Mouse (Mus musculus) thymus, postnatal 25 days (tissue): ENCODE results near the gene Npdc1.
"Not testable (repeated sequence)": the region's sequence is repeated elsewhere in the genome, so short reads cannot be mapped to it uniquely, and the experiment has no call there.

Experiments
- DNase-seq: peaks from one replicate; pipeline ENCODE4 v3.0.0; 2022

Gene Npdc1

DNA sequence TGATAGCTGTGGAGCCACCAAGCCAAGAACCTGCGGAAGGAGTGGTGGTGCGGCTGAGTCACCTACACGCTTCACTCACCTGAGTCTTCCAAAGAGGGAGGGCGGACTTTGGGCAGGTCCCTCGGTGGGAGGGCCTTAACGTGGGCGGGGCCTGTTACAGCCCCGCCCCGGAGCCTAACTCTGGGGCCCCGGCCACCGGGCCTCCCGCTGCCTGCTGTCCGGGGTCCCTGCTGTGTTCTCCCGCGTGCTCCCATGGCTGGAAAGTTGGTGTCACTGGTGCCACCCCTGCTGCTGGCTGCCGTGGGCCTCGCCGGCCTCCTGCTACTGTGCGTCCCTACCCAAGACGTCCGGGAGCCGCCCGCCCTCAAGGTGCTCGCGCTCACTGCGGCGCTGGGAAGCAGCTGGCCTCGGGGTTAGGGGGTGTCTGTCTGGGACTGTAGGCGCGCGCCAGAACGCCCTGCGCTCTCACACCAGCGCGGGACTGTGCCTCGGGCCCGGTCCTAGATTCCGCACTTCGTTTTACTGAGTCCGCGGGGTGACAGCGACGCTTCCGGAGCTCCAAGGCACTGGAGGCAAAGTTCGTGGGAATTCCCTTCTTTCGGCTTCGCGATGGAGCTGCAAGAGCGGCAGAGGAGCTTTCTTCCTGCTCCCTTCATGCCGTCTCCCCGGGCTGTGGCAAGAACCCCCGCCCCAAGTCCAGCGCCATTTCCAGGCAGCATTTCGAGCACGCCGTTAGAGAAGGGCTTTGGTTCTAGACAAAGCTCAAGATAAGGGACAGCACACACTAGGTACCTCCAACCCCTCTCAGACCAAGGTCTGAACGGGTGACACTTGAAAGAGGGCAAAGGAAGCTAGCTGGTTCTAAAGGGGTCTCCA lies 3.2 kb upstream of the Npdc1 start, which contains the start of gene Entpd2:
Gene Entpd2, plus strand, starts transcription at position 154 of the 876 bp plus-strand sequence.
- DNase-seq, result no peak

DNA sequence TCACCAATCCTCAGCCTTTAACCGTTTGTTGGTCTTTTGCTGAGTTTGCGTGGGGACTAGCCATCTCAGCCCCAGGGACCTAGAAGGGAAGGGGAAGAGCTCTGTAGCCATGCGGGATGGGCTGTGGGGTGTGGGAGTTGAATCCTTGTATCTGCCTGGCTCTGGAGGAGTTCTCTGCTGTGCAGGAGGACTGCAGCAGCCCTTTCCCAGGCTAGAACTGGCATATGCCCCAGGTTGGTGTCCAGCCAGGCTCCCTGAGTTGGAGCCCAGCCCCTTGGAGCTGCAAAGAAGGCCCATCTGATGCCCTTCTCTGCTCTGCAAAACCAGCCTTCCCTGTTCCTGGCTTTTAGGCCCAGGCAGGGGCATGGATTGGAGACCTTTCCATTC lies 2.6 kb upstream of the Npdc1 start:
- DNase-seq, result no peak

DNA sequence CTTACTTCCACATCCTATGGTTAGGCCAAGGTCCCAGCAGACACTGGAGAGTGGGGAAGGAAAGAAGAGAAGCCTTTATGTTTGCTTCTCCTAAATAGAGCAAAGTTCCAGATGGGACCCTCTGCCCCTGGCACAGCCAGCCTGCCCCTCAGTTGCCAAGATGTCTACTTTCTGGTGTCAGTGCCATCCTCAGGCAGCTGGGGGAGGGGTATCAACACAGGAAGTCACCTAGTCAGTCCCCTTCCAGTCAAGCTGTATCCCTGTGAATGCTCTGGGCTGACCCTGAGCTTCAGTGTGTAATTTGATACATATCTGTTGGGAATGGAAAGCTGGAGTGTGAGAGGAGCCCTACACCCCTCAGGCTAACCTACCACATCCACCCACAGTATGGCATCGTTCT lies 2.1 kb upstream of the Npdc1 start:
- no peak for DNase-seq

- no peak for DNase-seq
These were observed 1.1 kb upstream of the Npdc1 start for GRCm38 (mm10) chr2:25398065-25398464.

- DNase-seq, result no peak
These were observed 1.1 kb downstream of the Npdc1 start for GRCm38 (mm10) chr2:25400291-25400690.

DNA sequence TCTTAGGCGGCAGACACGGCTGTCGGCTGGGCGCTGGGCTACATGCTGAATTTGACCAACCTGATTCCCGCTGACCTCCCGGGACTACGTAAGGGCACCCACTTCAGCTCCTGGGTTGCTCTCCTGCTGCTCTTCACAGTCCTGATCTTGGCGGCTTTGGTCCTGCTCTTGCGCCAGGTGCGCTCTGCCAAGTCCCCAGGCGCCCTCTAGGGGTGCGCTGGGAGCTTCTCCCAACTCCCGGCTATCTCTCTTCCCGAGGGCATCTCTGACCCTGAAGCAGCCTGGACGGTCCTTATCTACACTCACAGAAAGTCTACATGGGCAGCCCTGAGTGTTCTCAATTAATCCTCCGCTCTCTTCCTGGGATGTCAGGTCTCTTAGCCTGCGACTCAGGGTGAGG lies 1.6 kb downstream of the Npdc1 start:
- peak; percentile 40 for DNase-seq

GRCm38 (mm10) chr2:25402377-25402971 lies 3.3 kb downstream of the Npdc1 start:
- DNase-seq, result peak; percentile 83

GRCm38 (mm10) chr2:25402972-25403601 lies 3.9 kb downstream of the Npdc1 start:
- peak; percentile 35 for DNase-seq

DNA sequence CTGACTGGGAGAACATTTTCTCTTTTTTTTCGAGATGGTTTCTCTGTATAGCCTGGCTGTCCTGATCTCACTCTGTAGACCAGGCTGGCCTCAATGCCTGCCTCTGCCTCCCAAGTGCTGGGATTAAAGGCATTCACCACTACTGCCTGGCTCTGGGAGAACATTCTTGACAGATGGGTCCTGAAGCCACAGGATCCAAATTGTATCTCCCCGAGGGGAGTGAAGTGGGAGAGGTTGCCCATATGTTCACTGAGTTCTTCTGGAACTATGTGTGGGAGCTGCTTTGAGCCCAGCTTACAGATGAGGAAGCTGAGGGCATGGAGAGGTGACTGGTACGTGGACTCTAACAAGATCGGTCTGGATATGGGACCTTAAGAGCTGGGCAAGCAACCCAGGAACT lies 4.8 kb downstream of the Npdc1 start:
- no peak for DNase-seq

DNA sequence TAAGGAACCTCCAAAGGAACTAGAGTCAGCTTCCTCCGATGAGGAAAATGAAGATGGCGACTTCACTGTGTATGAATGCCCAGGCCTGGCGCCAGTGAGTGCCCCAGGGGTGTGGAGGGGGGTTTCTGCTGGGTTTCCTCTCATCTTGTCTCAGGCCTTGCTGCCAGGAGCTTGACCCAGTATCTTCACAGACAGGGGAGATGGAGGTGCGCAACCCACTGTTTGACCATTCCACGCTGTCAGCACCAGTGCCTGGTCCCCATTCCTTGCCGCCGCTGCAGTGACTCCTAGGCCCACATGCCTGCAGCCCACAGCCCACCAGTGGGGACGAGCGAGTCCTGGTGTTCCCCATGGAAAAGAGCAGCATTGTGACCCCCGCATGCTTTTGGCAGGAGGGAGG lies 9.8 kb downstream of the Npdc1 start:
- no peak for DNase-seq

- not testable (repeated sequence) for DNase-seq
These were observed 14.3 kb downstream of the Npdc1 start for GRCm38 (mm10) chr2:25413436-25413835.

DNA sequence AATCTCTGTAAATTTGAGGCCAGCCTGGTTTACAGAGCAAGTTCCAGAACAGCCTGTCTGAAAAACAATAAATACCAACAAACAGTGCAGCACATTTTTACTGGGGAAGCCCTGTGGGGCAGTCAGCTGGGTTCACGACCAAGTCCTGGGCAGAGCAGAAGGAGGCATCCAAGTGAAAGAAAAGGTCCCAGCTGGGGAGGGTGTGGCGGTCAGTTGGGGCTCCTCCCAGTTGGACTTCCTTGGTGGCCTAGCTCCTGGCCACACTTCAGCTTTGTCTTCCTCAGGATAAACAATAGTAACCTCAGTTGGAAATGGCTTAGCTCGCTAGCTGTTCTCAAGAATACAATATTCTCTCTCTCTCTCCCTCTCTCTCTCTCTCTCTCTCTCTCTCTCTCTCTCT lies 18.3 kb downstream of the Npdc1 start:
- DNase-seq, result no peak

- DNase-seq, result peak; percentile 63
These were observed 22.7 kb downstream of the Npdc1 start for GRCm38 (mm10) chr2:25421896-25422295.

- peak; percentile 44 for DNase-seq
These were observed 23.6 kb downstream of the Npdc1 start, which contains the start of gene Fut7 for GRCm38 (mm10) chr2:25422587-25423410. TSS of gene Fut7 (plus strand) at chr2:25423267.

- no peak for DNase-seq
These were observed 24.5 kb downstream of the Npdc1 start for GRCm38 (mm10) chr2:25423626-25424025.

DNA sequence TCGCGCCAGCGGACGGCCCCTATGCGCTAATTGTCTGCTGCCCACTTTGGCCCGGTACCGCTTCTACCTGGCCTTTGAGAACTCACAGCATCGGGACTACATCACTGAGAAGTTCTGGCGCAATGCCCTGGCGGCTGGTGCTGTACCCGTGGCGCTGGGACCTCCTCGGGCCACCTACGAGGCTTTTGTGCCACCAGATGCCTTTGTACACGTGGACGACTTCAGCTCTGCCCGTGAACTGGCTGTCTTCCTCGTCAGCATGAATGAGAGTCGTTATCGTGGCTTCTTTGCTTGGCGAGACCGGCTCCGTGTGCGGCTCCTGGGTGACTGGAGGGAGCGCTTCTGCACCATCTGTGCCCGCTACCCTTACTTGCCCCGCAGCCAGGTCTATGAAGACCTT lies 26.3 kb downstream of the Npdc1 start:
- DNase-seq, result no peak

DNA sequence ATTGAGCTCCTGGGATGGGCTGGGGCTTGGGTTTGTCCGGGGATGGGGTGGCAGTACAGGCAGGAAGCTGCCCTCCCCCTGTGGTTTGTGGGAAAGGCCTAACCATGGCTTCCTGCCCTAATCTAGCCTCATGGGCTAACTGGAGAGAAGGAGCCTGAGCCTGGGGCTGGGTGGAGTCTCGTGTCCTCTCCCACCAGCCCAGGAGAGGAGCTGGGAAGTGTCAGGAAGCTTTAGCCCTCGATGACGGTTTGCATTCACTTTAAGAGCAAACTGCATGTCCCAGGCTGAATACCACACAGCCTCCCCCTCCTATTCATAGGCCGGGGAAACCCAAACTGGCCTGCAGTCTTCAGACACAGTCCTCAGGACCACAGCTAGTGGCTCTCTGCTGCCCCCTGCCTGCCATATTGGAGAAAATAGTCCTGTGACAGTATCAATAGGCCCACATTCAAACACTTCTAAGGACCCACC lies 27.6 kb downstream of the Npdc1 start:
- DNase-seq, result peak; percentile 65

DNA sequence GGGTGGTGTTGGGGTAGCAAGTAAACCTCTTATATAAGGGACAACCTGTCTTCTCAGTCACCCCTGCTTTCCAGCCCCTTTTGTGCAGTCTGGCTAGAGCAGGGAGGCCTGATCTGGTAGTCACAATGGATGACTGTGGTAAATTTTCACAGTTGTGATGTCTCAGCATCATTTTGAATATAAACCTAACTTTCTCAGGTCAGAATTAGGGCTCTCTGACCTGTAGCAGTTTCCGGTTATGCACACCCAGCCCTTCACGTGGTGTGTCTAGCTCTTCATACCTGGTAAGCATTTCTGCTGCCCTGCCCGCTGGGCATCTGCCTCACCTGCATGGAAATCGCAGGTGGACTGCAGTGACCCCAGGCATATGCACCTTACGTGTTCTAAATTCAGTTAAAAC lies 28.1 kb downstream of the Npdc1 start:
- no peak for DNase-seq

GRCm38 (mm10) chr2:25428442-25429236 lies 29.5 kb downstream of the Npdc1 start, which contains the start of gene Abca2:
TSS of gene Abca2 (plus strand) at chr2:25428703.
- peak; percentile 96 for DNase-seq

DNA sequence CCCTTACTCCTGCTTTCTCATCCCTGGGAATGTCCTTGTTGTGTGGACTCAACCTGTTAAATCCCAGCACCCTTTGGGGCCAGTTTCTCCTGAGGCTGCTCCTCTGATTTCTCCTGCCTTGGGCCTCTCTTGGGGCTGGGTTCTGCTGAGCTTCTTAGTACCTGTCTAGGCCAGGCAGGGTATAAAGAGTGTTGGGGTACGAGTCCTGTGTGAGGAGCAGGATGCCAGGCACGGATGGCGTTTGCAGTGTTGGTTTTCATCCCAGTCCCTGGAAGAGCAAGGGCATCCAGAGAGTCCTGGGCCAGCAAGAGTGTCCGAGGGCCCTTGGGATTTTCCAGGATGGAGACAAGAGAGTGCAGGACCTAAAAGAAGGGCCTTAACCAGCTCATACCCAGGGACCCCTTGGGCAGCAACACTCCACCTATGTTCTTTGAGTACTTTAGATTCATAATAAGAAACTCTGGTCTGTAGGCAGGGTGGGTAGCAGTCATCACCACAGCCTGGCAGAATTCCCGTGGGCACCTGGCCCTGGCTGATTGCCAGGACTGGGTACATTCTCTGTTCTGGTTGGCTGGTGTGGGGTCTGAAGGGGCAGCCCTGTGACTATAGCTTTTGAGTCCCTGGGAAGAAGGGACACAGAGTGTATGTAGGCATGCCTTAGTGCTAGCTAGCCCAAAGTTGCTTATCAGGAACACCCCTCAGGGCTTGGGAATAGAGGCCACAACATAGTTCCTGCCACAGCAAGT lies 30.5 kb downstream of the Npdc1 start:
- DNase-seq, result no peak
